Mouse (Mus musculus) right cerebral cortex, postnatal 14 days (tissue): ENCODE data around the gene Kif20b.

Experiments used
- DNase-seq: peaks from one replicate; pipeline ENCODE4 v3.0.0; 2022

The Kif20b gene

GRCm38 (mm10) chr19:34921652-34922602, at the start of gene Kif20b:
Gene Kif20b (plus strand): TSS chr19:34922361.
- DNase-seq, result peak; percentile 90

- no peak for DNase-seq
These were observed 45.5 kb upstream of the Kif20b start for GRCm38 (mm10) chr19:34876676-34877075.

- peak; percentile 75 for DNase-seq
These were observed 44.1 kb upstream of the Kif20b start for GRCm38 (mm10) chr19:34877898-34878602.

- DNase-seq, result peak; percentile 72
These were observed 43.3 kb upstream of the Kif20b start, which contains the start of gene Pank1 for GRCm38 (mm10) chr19:34878603-34879541. Gene Pank1 (minus strand): TSS chr19:34879455.

GRCm38 (mm10) chr19:34879624-34880023, 42.5 kb upstream of the Kif20b start:
- DNase-seq, result no peak

- no peak for DNase-seq
These were observed 41.0 kb upstream of the Kif20b start for GRCm38 (mm10) chr19:34881160-34881559.

GRCm38 (mm10) chr19:34882443-34882842, 39.7 kb upstream of the Kif20b start:
- DNase-seq, result no peak

GRCm38 (mm10) chr19:34883526-34884224, 38.5 kb upstream of the Kif20b start:
- no peak for DNase-seq

- DNase-seq, result no peak
These were observed 35.8 kb upstream of the Kif20b start for GRCm38 (mm10) chr19:34886324-34886723.

GRCm38 (mm10) chr19:34890981-34891380, 31.2 kb upstream of the Kif20b start:
- DNase-seq, result no peak

- no peak for DNase-seq
These were observed 30.6 kb upstream of the Kif20b start for GRCm38 (mm10) chr19:34891590-34891989.

- no peak for DNase-seq
These were observed 27.1 kb upstream of the Kif20b start for GRCm38 (mm10) chr19:34895082-34895481.

GRCm38 (mm10) chr19:34897082-34897965, 24.8 kb upstream of the Kif20b start:
- no peak for DNase-seq

GRCm38 (mm10) chr19:34898941-34899340, 23.2 kb upstream of the Kif20b start:
- no peak for DNase-seq

GRCm38 (mm10) chr19:34901266-34901665, 20.9 kb upstream of the Kif20b start:
- no peak for DNase-seq

GRCm38 (mm10) chr19:34901735-34902134, 20.4 kb upstream of the Kif20b start:
- DNase-seq, result no peak

- no peak for DNase-seq
These were observed 18.1 kb upstream of the Kif20b start for GRCm38 (mm10) chr19:34904032-34904431.

- DNase-seq, result no peak
These were observed 16.7 kb upstream of the Kif20b start for GRCm38 (mm10) chr19:34905424-34905823.

- DNase-seq, result no peak
These were observed 15.4 kb upstream of the Kif20b start for GRCm38 (mm10) chr19:34906772-34907171.

GRCm38 (mm10) chr19:34912366-34912765, 9.8 kb upstream of the Kif20b start:
- no peak for DNase-seq

GRCm38 (mm10) chr19:34920066-34920465, 2.1 kb upstream of the Kif20b start:
- DNase-seq, result no peak
